Mouse (Mus musculus) frontal cortex, postnatal 14 days (tissue): Measurements from ENCODE around the gene Zfp92.
A peak's percentile ranks its signal among the peaks of the same experiment; 100 is the strongest.
"Not testable (repeated sequence)": the region's sequence is repeated elsewhere in the genome, so short reads cannot be mapped to it uniquely, and the experiment has no call there.

Source experiments
- DNase-seq, 2 experiments: peaks; one replicate each; pipeline ENCODE4 v3.0.0; 2022; ENCODE audit warnings: low spot score in 2 of 2

Gene Zfp92

DNA sequence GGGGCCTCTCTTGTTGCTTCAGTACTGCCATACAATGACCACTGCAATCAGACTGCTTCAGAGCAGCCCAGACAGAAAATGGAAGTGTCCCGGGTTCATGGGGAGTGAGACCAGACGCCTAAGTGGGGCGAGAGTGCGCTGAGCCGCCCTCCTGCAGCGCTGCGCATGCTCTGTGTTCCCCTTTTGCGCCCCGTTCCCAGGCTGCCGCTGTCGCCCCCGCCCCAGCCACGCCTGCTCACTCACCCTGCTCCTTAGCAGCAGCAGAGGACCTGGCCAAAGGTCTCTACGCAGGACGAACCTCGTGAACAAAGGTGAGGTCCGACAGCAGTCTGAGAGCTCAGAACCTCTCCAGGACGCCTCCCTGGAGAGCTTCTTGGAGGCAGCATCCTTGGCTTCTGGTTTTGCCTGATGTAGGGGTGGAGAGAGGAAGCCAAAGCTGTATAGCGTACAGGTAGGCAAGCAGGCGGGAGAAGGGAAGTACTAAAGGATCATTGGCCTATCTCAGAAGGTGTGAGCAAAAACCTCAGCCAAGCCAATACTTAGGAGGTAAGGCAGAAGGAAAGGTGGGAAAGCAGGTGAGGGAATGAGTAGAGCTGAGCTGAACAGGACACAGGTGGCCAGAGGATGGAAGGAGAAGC is at the start of gene Zfp92:
TSS of gene Zfp92 (plus strand) at position 217 of the 638 bp plus-strand sequence.
- DNase-seq = no peak

DNA sequence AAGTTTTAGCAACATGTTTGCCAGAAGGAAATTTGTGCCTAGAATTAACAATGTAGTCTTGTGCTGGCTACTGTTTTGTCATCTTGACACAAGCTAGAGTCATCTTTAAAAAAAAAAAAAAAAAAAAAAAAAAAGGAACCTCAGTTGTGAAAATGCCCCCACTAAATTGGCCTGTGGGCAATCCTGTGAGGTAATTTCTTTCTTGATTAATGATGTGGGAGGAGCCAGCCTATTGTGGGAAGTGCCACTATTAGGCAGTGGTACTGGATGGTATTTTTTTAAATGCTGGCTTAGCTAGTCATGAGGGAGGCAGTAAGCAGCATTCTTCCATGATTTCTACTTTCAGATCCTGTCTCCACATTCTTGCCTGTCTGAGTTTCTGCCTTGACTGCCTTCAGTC is 47.6 kb upstream of the Zfp92 start:
- no peak for DNase-seq

DNA sequence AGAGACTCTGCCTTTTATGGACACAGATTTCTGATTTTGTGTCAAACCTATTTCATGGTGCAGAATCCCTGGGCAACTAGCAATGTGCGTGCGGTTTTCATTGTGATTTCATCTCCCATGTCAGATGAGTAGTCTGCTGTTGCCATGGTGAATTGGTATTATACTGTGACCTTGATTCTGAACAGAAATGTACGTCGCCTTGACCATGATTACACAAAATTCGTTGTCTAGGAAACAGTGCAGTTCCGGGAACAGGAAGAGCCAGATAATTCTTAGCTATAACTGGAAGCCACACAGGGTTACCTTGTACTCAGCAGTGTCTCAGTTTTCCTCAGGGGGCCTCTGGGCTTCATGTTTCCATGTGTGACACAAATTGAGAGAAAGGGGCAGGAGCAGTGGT is 26.5 kb upstream of the Zfp92 start:
- DNase-seq = no peak

DNA sequence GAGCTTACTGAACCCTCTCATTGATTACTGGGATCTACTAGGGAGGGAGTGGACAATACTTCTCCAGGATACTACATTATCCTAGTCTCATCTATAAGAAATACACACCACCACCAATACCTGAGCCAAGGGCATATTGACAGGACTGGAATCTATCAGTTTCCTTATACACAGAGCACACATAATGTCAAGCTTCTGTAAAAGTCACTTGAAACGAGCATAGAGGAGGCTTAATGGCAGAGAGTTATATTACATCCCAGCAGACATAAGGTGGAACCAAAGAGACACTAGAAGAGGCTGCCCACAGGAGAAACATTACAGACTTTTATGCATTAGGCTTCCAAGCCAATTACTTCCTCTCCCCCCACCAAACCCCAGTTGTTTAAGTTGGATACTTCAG is 26.0 kb upstream of the Zfp92 start:
- no peak for DNase-seq

DNA sequence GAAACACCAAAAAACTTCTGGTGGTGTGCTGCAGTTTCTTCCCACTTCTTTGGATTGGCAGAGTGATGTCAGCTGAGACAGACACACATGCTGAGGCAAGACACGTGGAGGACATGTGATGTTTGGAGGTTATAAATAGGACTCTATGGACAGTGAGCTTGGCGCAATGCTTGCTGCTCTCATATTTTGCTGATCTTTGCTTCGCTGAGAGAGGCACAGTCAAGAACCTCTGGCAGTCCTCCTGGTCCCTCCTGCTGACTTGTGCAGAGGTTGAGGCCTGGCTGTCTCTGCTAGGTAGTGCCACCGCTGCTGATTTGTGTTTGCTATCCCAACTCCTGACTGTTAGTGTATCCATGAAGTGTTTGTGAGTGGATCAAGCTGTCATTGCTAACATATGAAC is 19.4 kb upstream of the Zfp92 start:
- no peak for DNase-seq

DNA sequence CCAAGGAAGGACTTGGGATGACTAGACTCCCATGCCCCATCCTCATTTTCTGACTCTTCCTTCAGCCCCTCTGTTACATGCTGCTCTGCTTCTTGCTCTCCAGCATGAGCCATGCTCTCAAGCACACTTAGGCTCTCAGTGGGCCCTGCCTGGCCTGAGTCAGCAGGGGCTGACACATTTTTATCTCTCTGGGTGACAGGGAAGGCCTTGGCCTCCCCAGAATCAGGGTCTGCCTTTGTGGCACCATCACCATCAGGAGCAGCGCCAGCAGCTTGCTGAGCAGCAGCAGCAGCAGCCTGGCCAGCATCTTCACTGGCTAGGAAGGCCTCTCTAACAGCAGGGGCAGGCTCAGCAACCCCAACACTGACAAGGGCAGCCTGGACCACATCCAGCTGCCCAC is 14.4 kb upstream of the Zfp92 start:
- no peak for DNase-seq

DNA sequence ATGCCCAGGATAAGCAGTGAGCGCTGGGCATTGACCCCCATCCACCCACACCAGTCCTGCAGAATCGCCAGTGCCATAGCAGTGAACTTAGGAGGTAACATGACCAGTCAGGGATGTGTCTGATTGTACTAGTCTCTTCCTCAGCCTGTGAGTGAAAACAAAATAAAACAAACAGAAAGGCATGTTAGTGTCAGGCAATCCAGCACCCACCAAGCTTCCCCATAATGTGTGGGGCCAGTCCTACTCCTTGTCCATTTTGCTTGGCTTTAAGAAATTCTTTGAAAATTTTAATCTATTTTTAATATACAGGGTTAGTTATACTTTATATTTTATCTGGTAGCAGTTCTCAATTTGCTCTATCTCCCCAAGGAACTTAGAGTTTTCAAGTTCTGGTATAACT is 12.3 kb upstream of the Zfp92 start, which contains the start of gene Gm18336:
TSS of gene Gm18336 (minus strand) at position 101 of the 400 bp plus-strand sequence.
- DNase-seq = not testable (repeated sequence)

DNA sequence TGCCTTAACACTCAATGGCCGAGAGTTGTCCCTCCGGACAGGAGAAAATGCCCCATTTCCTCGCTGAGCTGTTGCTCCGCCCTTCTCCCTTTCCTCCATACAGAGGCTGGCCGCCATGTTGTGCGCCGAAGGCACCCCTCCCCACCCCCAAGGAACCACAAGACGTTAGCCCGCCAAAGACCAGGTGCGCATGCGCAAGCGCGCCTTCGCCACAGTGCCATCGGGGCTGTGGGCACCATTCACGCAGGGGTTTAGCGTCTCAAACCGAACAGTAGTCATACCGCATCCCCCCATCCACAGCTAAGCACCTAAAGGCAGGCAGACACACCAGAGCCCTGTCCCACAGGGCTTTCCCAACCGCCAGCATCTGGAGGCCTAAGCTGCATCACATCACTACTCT is 9.9 kb upstream of the Zfp92 start:
- no peak for DNase-seq

DNA sequence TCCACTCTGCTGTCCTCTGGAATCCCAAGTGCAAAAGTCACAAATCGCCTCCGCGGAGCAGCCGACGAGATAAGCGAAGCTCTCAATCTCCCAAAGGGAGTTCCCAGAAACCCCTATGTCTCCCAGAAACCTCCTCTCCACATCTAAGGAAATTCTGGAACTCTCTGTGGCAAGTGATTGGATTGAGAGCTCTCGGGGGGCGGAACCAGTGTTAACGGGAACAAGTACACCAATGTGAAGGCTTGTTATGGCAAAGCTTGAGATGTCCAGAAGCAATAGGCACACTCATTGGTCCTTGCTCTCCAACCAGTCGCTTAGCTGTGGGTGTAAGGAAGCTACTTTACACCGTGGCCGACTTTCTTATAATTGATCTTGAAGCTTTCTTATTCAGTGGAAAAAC is 9.3 kb upstream of the Zfp92 start:
- no peak for DNase-seq

DNA sequence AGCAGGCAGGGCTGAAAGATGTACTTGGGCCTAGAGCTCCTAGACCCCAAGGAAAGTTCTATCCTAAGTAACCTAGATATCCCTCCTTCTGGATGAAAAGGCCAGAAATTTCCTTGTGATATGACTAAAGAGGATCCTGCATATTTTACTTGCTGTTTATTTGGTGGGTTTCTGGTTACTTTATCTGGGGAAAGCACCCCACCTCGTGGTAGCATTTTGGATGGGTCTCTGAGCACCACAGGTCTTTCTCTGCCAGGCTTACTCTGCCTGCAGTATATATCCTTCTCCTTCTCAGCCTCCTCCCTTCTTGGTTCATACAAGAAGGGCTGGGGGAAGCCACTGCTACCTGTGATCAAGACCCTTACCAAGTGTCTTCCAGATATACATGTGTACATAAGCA is 1.9 kb downstream of the Zfp92 start:
- no peak for DNase-seq

DNA sequence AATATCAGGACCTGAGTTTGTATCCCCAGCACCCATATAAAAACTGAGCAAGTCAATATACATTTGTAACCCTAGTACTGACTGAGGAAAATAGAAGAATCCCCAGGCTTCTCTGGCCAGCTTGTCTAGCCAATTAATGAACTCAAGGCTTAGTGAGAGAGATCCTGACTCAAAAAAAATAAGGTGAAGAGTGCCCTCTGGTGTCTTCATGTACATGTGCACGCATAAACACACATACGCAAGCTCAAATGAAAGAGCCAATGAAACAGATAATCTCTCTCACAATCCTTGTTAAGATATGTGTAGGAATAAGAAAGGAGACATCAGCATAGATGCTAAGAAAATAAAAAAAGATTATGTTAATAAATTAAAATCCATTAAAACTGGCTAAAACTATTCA is 19.1 kb downstream of the Zfp92 start:
- DNase-seq = no peak

DNA sequence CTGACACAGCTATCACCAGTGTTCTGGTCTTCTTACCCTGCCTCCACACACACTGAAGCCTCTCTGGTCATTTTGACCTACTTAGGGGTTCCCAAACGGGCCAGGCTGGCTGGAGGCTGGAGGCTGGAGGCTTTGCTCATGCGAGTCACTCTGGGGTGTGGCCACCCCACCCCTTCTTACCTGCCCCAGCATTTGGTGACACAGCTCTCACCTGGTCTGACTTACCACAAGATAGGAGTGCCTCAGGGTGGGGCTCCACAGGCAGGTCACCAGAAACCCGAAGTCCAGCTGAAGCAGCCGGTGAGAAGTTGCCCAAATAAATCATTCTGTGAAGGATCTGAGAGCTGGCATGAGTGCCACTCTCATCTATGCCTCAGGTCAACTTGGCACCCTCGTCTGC is 22.0 kb downstream of the Zfp92 start:
- no peak for DNase-seq

DNA sequence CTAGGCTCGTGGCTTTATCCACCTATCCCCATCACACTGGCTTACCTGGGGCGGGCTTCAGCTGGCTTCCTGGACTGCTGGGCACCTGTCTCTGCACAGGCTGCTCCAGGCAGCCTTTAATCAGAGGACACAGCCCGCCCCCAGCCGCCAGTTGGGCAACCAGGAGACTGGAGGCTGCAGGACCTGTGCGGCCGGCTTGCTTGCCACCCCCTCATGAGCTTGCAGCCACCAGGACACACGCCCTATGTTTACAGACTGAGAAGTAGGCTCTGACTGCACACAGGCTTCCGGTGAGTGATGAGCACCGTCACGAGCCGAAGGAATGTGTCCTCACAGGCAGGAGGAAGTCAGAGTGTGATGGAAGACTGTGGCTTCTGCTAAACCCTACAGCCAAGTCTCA is 24.4 kb downstream of the Zfp92 start, which contains the start of gene Trex2:
TSS of gene Trex2 (minus strand) at position 93 of the 400 bp plus-strand sequence.
- DNase-seq = no peak

DNA sequence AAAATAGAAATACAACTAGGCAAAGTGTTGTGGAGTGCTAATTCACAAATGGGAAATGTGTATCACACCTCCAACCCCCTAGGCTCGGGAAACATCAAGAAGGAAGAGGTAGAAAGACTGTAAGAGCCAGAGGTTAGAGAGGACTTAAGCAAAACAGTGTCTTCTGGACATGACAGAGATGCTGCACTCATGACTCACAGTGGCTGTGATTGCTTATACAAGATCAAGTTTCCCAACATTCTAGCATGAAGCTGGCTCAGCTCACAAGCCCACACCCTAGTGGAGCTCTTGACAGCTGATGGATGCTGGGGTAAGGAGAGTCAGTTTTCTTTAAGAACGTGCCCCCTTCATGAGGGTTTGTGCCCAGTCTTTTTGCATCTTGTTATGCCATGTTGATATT is 30.5 kb downstream of the Zfp92 start:
- no peak for DNase-seq

DNA sequence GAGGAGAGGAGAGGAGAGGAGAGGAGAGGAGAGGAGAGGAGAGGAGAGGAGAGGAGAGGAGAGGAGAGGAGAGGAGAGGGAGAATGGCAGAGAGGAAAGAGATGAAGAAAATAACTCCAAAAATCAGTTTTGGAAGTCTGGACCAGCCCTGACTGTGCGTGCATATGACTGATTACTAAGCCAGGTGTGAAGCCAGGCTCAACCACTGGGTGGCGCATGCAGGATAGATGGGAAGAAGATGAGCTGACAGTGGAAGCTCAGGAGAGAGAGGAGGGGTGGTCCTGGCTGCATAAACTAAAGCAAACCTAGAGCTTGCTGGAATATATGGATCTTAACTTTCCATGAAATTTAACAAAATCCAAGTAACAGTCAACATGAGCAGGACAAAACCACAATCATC is 41.1 kb downstream of the Zfp92 start:
- peak in 1 of 2 experiments; percentile 52 for DNase-seq

DNA sequence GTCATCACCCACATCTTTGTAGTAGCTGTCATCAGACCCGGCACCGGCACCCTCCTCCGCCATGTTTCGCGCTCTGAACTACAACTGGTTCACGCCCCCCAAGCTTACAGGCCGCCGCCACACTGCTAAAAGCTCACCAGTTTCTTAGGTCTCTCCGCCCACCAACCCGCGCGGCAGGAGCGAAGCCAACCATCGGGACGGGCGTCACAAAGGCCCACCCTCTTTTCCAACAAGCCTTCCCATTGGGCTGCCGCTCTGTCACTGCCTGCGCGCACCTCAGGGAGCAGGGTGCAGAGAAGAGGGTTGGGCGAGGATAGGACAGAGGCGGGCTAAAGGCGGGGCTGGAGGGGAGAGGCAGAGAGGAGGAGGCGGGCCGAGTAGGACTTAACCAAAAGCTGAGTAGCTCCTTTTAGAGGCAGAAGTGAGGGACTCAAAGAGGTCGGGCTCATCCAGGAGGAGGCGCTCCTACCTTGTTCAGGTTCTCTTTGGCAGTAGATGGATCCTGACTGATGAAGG is 48.0 kb downstream of the Zfp92 start, which contains the start of gene Haus7:
TSS of gene Haus7 (minus strand) at position 168 of the 516 bp plus-strand sequence.
- DNase-seq = peak; percentile 84 to 92

DNA sequence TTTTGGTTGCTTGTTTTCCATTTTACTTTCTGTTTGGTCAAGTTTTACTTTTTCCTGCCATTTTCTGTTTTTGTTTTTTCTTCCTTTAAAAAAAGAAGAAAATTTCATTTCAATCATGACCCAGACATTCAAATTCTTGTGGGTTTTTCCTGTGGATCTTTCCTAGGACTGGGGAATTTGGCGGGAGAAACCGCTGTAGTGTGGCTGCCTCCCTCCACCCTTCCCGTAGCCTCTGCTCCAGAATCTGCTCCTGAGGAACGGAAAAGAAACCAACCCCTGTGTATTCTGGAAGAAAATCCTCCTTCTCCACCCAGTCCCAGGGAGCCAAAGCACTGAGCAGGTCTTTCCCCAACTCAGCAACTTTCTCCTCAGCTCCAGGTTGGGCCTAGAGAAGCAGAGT is 49.9 kb downstream of the Zfp92 start:
- DNase-seq = no peak

DNA sequence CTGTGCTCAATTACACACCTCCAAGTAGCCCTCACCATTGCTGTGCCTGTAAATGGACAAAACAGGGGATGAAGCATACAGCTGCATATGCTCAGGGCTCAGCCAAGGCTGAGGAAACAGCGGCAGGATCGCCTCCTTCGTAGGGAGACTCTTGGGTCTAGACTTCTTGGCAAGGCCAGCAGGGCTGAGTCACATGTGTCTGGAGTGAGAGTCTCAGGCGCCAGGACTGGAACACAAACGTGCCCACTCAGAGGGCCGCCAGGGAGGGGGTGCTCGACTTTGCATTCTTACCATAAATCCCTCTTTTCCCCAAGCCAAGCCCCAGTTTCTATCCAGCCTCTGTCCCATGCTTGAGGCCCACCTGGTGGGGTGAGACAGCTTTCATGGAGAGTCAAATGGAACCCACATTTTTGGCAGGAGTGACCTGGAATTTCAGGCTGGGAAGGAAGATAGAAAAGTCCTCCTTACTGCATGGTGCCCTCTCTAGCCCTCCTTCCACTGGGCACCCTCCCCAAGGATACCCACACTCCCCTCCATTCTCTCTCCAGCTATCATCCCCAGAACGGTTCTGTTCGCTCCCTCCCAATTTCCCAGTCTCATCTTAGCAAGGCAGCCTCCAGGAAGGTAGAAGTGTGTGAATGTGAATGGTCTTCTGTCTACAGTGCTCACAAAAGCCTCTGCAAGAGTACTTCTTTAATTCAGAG is 54.7 kb downstream of the Zfp92 start:
- DNase-seq = no peak

DNA sequence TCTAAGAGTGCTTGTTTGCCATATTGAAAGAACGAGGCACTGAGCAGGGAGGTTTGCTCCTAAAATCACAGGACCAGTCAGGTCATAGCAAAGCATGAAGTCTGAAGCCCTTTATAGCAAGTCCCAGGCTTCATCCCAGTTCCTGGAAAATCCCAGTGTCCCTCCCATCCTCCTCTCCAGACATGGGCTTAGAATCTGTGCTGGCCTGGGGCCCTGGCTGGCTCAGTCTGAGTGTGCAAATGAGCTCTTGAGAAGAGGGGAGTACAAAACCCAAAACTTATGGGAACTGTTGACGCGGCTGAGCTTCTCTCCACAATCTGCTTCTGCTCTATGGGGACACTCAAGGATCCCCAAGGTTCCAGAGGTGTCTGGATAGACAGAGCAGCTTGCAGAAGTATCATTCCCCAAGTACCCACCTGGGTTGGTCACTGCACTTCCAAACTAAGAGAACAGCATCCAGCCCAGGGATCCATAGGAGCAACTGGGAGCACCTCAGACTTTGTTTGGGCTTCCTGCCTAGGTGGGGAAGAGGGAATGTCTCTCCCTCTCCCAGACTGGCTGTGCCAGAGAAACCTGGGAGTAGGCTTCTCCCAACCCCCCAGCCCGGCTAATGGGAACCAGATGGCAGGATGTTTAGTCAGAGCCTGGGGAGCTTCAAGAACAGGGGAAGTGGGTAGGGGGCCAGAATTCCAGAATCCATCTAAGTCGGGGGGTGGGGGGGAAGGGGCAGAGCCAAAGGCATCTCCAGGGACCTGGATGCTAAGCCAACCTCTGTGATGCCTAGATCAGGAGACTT is 56.7 kb downstream of the Zfp92 start:
- DNase-seq = no peak

DNA sequence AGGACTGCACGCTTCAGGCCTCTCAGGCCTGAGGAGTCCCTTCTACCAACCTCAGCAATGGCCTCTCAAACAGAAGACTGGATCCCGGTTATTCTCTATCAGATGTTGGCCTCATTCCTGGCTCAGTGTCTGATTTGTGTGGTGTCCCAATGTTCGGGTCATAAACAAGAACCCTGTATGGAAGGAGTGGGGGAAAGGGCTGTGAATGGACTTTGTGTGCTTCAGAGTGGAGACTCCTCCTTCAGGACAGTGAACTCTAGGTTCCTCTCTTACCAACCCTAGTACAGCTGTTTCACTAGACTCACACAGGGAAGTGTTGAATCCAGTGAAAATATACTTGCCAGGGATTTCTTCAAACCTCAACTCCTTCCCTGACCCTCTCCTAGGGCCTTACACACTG is 57.4 kb downstream of the Zfp92 start:
- no peak for DNase-seq

DNA sequence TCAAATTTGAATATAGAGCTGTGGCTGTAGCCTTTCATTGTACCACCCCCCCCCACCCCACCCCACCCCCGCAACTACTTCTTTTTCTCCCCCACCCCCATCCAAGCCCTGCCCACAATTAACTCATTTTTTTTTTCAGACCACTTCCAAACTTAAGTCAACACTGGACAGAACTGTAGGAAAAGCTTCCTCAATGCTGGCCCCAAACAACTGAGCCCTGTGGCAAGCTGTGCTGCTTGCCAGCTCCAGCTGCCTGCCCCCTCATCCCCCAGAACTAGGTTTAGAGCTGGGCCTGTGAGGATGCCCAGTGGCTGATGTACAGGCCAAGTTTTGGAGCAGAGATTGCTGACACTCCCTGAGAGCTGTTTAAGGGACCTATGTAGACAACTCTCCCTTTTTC is 57.9 kb downstream of the Zfp92 start:
- no peak for DNase-seq

DNA sequence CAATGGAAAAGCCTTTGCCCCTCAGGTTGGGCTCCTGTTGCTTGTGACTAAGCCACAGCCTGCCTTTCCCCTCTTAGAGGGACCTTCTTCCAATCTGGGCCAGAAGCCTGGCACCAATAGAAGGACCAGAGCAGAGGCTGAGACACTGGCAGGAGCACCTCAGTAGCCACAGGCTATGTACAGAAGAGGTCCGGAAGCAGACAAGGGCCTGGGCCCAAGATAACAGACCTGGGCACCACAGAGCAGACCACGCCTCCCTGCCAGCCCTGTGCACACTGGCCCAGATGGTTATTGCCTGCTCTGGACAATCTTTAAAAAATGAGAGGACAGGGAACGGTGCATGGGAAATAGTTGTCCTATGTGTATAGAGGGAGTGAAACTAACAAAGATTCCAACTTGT is 60.9 kb downstream of the Zfp92 start:
- DNase-seq = no peak
